Mouse (Mus musculus) limb, embryonic 13.5 days (tissue): ENCODE results near the gene Gm20888. TPM values are rescaled to one million over a fixed set of nuclear protein-coding genes. Genes with fewer than 3 reads are reported as not detected.
"Not testable (repeated sequence)": the region's sequence is repeated elsewhere in the genome, so short reads cannot be mapped to it uniquely, and the experiment has no call there.

Experiments used
- ATAC-seq: fragments of 200-750 bp; cut with Nextera tagmentation; 2 replicates; pipeline ENCODE4 v1.8.0; 2017; ENCODE audit warnings: low read depth, moderate number of reproducible peaks, moderate TSS enrichment; ENCODE audit not compliant: low FRiP score
- H3K27ac ChIP-seq: fragments of 300-500 bp; sonication (generic); 2 replicates; pipeline ENCODE4 v1.5.1; 2015; ENCODE audit warnings: inconsistent platforms, mild to moderate bottlenecking, moderate library complexity
- H3K27me3 ChIP-seq: fragments of 300-500 bp; sonication (generic); 2 replicates; pipeline ENCODE4 v1.6.1; 2015; ENCODE audit warnings: mild to moderate bottlenecking, inconsistent platforms
- H3K36me3 ChIP-seq: fragments of 300-500 bp; sonication (generic); 2 replicates; pipeline ENCODE4 v1.6.1; 2015; ENCODE audit warnings: inconsistent platforms, mild to moderate bottlenecking, moderate library complexity
- H3K4me1 ChIP-seq: fragments of 300-500 bp; sonication (generic); 2 replicates; pipeline ENCODE4 v1.6.1; 2015; ENCODE audit warnings: inconsistent platforms
- H3K4me2 ChIP-seq: fragments of 300-500 bp; sonication (generic); replicated peaks from 2 replicates; pipeline ENCODE4 v1.6.1; 2015; ENCODE audit warnings: inconsistent platforms, mild to moderate bottlenecking, moderate library complexity
- H3K4me3 ChIP-seq: fragments of 300-500 bp; sonication (generic); 2 replicates; pipeline ENCODE4 v1.5.1; 2015; ENCODE audit warnings: moderate library complexity, mild to moderate bottlenecking, inconsistent platforms
- H3K9ac ChIP-seq: fragments of 300-500 bp; sonication (generic); 2 replicates; pipeline ENCODE4 v1.6.1; 2015; ENCODE audit warnings: mild to moderate bottlenecking, inconsistent platforms
- H3K9me3 ChIP-seq: fragments of 300-500 bp; sonication (generic); 2 replicates; pipeline ENCODE4 v1.6.1; 2016; ENCODE audit warnings: inconsistent platforms
- WGBS: fragments of 180-500 bp; shearing (Covaris S2); methylation state at CpG from one replicate; pipeline ENCODE4 v1.1.7; 2015; 5-methylcytosine and 5-hydroxymethylcytosine counted together
- polyA plus RNA-seq: library from polyadenylated mRNA; unstranded; fragments of >200 nt; fragmentation: Nextera tagmentation; extraction: Ambion mirVana; gene quantifications from 2 replicates; pipeline ENCODE4 v1.2.1, GENCODE M21; 2015

The Gm20888 gene
- polyA plus RNA-seq, result not detected in 2 replicates

- no CpG with 5 or more reads among the region's 6 CpGs for WGBS
- H3K4me3 ChIP-seq, H3K27ac ChIP-seq, H3K9me3 ChIP-seq, H3K4me2 ChIP-seq, H3K27me3 ChIP-seq, H3K4me1 ChIP-seq, H3K36me3 ChIP-seq, H3K9ac ChIP-seq, ATAC-seq: not testable (repeated sequence)
These were observed at the start of gene Gm20888 for GRCm38 (mm10) chrY:70441582-70441981. Gm20888 (plus strand) TSS chrY:70441882.

Other genes with a start within 250 kb of the Gm20888 start
- gene Gm21118, start 168.2 kb upstream of the Gm20888 start, polyA plus RNA-seq, result not detected in 2 replicates
- not detected in 2 replicates for gene Gm29423, start 138.6 kb upstream of the Gm20888 start, polyA plus RNA-seq
- gene Gm29644, start 138.5 kb upstream of the Gm20888 start, polyA plus RNA-seq, result not detected in 2 replicates